Mouse (Mus musculus): ENCODE data around the gene Timm29. TPM values are rescaled to one million over a fixed set of nuclear protein-coding genes. Genes with fewer than 3 reads are reported as not detected.

Timm29 gene
- total RNA-seq (2014; rRNA removed): 74.6 and 85.9 TPM in 2 replicates
- polyA plus RNA-seq (2015; fragmentation: Nextera tagmentation; extraction: Ambion mirVana): 61.8 and 62.1 TPM in 2 replicates

DNA sequence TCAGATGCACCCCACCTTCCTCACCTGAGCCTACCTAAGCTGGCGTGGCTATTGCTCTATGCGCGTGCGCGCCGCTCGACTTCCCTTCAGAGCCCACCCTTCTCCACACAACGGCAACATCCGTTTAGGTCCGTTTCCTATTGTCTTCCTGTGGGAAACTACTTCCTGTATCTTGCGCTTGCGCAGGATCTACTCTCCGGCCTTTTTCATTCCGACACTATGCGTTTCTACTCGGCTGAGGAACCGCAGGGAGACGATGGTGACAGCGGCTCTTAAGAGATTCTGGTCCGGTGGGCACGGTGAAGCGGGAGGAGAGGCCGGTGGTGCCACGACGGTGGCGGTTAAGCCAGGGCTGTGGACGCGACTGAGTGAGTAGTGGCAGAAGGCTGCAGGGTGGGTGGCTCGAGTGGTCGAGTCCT, at the start of gene Timm29, which contains the start of gene Yipf2:
TSS of gene Timm29 (plus strand) at position 20 of the 419 bp plus-strand sequence.
TSS of gene Yipf2 (minus strand) at position 126 of the 419 bp plus-strand sequence.
- peaks cover 18% of the 10 kb centered on the region for H3K36me3 ChIP-seq (ENCODE audit: insufficient read depth, low read length)
- ATAC-seq (ENCODE audit: low FRiP score) (peak; percentile 89), DNase-seq (ENCODE audit: low spot score) (peak; percentile 98)
- peak within 1 kb of the TSS; percentile 81 for H3K27ac ChIP-seq (ENCODE audit: low read depth, low read length)
- WGBS: under 1% methylated on average over 30 of the region's 30 CpGs
- H3K9me3 ChIP-seq (ENCODE audit: low read length): no peaks in the 10 kb centered on the region
- H3K9ac ChIP-seq (replicated peaks; ENCODE audit: low read length, poor library complexity, severe bottlenecking): peak within 1 kb of the TSS; percentile 79
- no peaks in the 10 kb centered on the region for H3K27me3 ChIP-seq (ENCODE audit: insufficient read depth, low read length)
- peaks cover 8% of the 10 kb centered on the region for H3K4me1 ChIP-seq (ENCODE audit: insufficient read depth, low read length)
- peak within 1 kb of the TSS; percentile 92 for H3K4me3 ChIP-seq (ENCODE audit: low read depth, low read length)
- peak within 1 kb of the TSS; percentile 89 for H3K4me2 ChIP-seq (ENCODE audit: low read depth, low read length, poor library complexity, severe bottlenecking)
- 0 out of 2 replicates have a peak, but pooled peaks have one; percentile 2 for TF ChIP-seq CTCF (IDR thresholded peaks at IDR 0.05)

DNA sequence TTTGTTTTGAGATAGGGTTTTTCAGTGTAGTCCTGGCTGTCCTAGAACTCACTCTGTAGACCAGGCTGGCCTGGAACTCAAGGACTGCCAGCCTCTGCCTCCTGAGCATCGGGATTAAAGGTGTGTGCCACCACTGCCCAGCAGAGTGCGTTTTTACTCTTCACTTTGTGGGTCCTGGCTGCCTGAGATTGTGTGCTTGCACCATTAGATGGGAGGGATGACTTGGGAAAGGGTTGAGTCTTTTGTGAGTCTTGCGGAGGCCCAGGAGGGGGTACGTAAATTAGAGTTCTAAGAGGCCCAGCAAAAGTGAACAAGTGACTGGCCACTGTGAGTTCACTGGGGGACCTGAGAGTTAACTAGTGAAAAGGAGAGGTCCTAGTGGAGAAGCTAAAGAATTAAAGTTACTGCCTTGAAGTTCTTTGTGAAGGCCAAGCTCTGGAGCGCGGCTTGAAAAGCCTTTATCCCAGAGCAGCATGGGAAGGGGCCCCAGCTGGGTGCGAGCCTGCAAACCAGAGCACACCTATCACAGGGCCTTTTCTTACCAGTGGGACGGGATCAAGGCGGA, 47.1 kb upstream of the Timm29 start:
- DNase-seq (ENCODE audit: low spot score): no peak
- peak; percentile 41 for ATAC-seq (ENCODE audit: low FRiP score)
- Histone ChIP-seq H3K36me3 (ENCODE audit: insufficient read depth, low read length) (0 out of 2 replicates have a peak, but pooled peaks cover 3% of the 10 kb centered on the region), H3K4me2 (ENCODE audit: low read depth, low read length, poor library complexity, severe bottlenecking) (peak overlapping the region; percentile 71), H3K9me3 (ENCODE audit: low read length) (no peaks in the 10 kb centered on the region), H3K9ac (replicated peaks; ENCODE audit: low read length, poor library complexity, severe bottlenecking) (peak overlapping the region; percentile 95; the same call in 1 of the 2 replicates), H3K4me3 (ENCODE audit: low read depth, low read length) (peak overlapping the region; percentile 79), H3K4me1 (ENCODE audit: insufficient read depth, low read length) (peaks cover 6% of the 10 kb centered on the region), H3K27ac (ENCODE audit: low read depth, low read length) (peak overlapping the region; percentile 96), H3K27me3 (ENCODE audit: insufficient read depth, low read length) (no peaks in the 10 kb centered on the region)
- WGBS: 5% methylated on average over 9 of the region's 9 CpGs
- TF ChIP-seq CTCF (IDR thresholded peaks at IDR 0.05): peak; percentile 5; the same call in 1 of the 2 replicates

DNA sequence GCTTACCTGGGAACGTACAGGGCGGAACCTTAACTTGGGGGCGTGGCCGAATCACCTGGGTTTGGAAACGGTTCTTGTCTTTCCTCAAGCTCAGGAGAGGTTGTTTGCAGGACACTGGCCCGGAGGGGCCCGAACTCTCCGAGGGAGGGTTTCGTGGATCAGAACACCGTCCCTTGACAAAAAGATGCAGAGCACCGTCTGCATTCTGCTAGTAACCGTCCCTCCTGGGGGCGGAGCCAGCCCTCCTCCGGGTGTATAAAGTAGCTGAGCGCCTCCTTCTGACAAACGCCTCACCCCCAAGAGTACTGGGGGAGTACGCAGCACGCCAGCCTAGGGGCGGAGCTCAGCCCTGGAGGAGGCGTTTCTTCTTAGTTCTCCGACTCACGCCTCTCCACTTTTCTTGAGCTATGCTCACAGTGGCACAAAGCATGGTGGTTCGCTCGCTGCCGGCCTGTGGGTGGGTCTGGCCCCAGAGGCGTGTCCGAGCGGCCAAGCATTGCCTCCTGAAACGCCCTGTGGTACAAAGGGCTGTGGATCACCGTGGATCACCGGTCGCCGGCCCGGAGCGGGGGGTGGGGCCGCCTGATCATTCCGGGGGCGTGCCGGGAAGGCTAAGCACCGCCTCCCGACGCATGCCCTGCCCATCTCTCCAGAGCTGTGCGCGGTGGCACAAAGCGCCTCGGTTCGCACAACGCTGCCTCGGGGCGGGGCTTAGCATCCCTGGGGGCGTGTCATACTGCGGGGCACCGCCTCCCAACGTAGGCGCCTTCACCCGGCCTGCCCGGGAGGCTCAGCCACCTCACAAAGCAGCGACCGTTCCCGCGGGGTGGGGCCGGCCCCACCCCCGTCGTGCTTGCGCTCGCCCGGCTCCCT, 46.4 kb upstream of the Timm29 start:
- Histone ChIP-seq H3K27me3 (ENCODE audit: insufficient read depth, low read length) (no peaks in the 10 kb centered on the region), H3K27ac (ENCODE audit: low read depth, low read length) (peak overlapping the region; percentile 96), H3K4me1 (ENCODE audit: insufficient read depth, low read length) (peaks cover 6% of the 10 kb centered on the region), H3K4me3 (ENCODE audit: low read depth, low read length) (peak overlapping the region; percentile 79), H3K36me3 (ENCODE audit: insufficient read depth, low read length) (peaks cover 3% of the 10 kb centered on the region; the same call in 1 of the 2 replicates), H3K9me3 (ENCODE audit: low read length) (no peaks in the 10 kb centered on the region), H3K4me2 (ENCODE audit: low read depth, low read length, poor library complexity, severe bottlenecking) (peak overlapping the region; percentile 71), H3K9ac (replicated peaks; ENCODE audit: low read length, poor library complexity, severe bottlenecking) (peak overlapping the region; percentile 95)
- peak; percentile 98 for DNase-seq (ENCODE audit: low spot score)
- ATAC-seq (ENCODE audit: low FRiP score): peak; percentile 94
- TF ChIP-seq CTCF (IDR thresholded peaks at IDR 0.05): peak; percentile 69
- under 1% methylated on average over 60 of the region's 67 CpGs for WGBS

DNA sequence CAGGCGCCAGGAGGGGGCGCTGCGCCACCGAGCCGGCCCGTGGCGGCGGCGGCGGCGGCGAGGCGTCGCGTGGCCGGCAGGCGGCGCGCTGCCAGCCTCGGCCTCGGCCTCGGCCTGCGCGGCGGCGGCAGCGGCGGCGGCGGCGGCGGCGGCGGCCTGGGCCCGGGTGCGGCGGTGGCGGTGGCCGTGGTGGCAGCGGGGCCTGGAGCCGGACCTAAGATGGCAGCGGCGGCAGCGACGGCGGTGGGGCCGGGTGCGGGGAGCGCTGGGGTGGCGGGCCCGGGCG, 45.8 kb upstream of the Timm29 start, which contains the start of gene Carm1:
TSS of gene Carm1 (plus strand) at position 106 of the 286 bp plus-strand sequence.
- no peaks in the 10 kb centered on the region for H3K27me3 ChIP-seq (ENCODE audit: insufficient read depth, low read length)
- H3K4me1 ChIP-seq (ENCODE audit: insufficient read depth, low read length): peaks cover 6% of the 10 kb centered on the region
- H3K4me2 ChIP-seq (ENCODE audit: low read depth, low read length, poor library complexity, severe bottlenecking): peak within 1 kb of the TSS; percentile 71
- H3K27ac ChIP-seq (ENCODE audit: low read depth, low read length): peak within 1 kb of the TSS; percentile 96
- WGBS: 0% methylated on average over 4 of the region's 52 CpGs
- H3K9me3 ChIP-seq (ENCODE audit: low read length): no peaks in the 10 kb centered on the region
- ATAC-seq (ENCODE audit: low FRiP score): no peak
- H3K4me3 ChIP-seq (ENCODE audit: low read depth, low read length): peak within 1 kb of the TSS; percentile 79
- no peak for TF ChIP-seq CTCF (IDR thresholded peaks at IDR 0.05)
- H3K36me3 ChIP-seq (ENCODE audit: insufficient read depth, low read length): peaks cover 3% of the 10 kb centered on the region; the same call in 1 of the 2 replicates
- DNase-seq (ENCODE audit: low spot score): no peak
- H3K9ac ChIP-seq (replicated peaks; ENCODE audit: low read length, poor library complexity, severe bottlenecking): peak within 1 kb of the TSS; percentile 95

DNA sequence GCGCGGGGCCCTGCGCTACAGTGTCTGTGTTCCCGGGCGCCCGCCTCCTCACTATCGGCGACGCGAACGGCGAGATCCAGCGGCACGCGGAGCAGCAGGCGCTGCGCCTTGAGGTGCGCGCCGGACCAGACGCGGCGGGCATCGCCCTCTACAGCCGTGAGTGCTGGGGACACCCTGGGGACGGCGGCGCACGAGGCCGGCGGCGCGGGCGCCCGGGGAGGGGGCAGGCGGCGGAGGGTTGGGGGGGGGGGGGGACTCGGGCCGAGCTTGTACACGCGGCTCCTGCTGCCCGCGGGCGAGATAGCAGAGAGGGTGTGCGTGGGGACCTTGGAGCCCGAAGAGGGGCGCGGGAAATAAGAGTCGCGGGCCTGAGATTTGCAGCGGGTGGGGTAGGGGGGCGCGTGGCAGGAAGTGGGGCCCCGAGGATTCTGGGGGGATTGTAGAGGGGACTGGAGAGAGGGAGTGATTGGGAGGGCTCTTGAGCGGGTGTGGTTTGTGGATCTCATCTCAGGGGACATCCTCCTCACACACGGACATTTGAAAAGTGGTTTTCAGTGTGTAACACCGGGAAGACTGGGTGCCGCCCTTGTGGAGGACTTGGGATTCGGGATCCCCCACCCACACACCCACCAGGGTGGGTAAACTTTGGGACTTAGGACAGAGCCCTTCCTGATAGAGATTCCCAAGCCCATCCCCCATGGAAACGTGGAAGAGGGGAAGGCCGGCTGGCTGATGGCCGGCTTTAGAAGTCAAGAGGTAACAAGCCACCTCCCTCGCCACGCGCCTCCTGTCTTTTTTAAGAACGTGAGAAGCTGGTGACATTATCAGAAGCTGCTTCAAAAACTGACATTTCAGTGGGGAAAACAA, 45.2 kb upstream of the Timm29 start:
- WGBS: under 1% methylated on average over 30 of the region's 66 CpGs
- ATAC-seq (ENCODE audit: low FRiP score): peak; percentile 19

More for the DNA sequence above, 45.2 kb upstream of the Timm29 start:
- peak overlapping the region; percentile 96 for H3K27ac ChIP-seq (ENCODE audit: low read depth, low read length)
- no peaks in the 10 kb centered on the region for H3K9me3 ChIP-seq (ENCODE audit: low read length)
- H3K4me1 ChIP-seq (ENCODE audit: insufficient read depth, low read length): peaks cover 6% of the 10 kb centered on the region
- H3K4me3 ChIP-seq (ENCODE audit: low read depth, low read length): peak overlapping the region; percentile 79
- peak; percentile 62 for DNase-seq (ENCODE audit: low spot score)
- peak overlapping the region; percentile 71 for H3K4me2 ChIP-seq (ENCODE audit: low read depth, low read length, poor library complexity, severe bottlenecking)
- H3K9ac ChIP-seq (replicated peaks; ENCODE audit: low read length, poor library complexity, severe bottlenecking): peak overlapping the region; percentile 95
- H3K36me3 ChIP-seq (ENCODE audit: insufficient read depth, low read length): peaks cover 3% of the 10 kb centered on the region; the same call in 1 of the 2 replicates
- H3K27me3 ChIP-seq (ENCODE audit: insufficient read depth, low read length): no peaks in the 10 kb centered on the region
- TF ChIP-seq CTCF (IDR thresholded peaks at IDR 0.05): peak; percentile 2
